Mouse (Mus musculus) yolk sac, embryonic 10.5 days (tissue): Measurements from ENCODE around the gene Chrm1.

ENCODE experiments used
- DNase-seq: peaks from one replicate; pipeline ENCODE4 v3.0.0-alpha.2; 2017; ENCODE audit warnings: low spot score

Chrm1 gene

GRCm38 (mm10) chr19:8663360-8663839 is at the start of gene Chrm1:
Gene Chrm1 (plus strand): TSS chr19:8663789.
- no peak for DNase-seq

- no peak for DNase-seq
Observed at GRCm38 (mm10) chr19:8614343-8614742, 49.2 kb upstream of the Chrm1 start.

DNA sequence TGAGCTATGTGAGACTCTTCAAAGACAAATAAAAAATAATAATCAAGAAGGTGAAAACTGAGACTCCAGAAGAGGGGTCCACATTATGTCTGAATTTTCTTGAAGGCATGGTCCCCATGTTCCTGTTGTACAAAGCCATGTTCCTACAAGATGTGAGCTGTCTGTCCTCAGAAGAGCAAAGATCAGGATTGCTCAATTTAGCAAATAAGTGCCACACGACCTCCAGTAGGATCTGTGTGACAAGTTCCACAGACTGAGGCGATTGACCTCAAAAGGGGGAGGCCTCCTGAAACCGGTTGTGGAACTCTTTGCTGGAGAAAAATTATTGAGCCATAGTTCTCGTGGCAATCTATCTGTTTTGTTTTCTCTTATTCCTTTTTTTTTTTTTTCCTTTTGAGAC is 47.3 kb upstream of the Chrm1 start:
- DNase-seq, result no peak

GRCm38 (mm10) chr19:8617904-8618303 is 45.7 kb upstream of the Chrm1 start, which contains the start of gene Slc22a6:
Gene Slc22a6 (plus strand): TSS chr19:8618039.
- DNase-seq, result no peak

- DNase-seq, result no peak
Observed at GRCm38 (mm10) chr19:8621098-8621497, 42.5 kb upstream of the Chrm1 start.

DNA sequence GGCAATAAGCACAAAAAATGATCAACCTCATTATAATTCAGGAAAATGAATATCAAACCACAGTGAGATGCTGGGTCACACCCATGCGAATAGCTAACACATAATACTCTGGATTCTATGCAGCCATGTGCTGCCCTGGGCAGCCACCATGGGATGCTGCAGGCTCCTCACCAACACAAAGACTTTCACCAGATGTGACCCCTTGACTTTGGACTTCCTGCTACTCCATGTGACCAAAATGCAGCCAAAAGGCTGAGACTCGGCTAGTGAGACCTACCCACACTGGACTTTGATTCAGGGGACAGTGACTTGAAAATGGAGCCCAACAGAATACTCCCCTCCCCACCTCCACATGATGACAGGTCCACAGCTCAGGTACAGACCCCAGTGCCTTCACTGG is 33.3 kb upstream of the Chrm1 start:
- peak; percentile 63 for DNase-seq

GRCm38 (mm10) chr19:8630826-8631225 is 32.8 kb upstream of the Chrm1 start:
- DNase-seq, result no peak

GRCm38 (mm10) chr19:8632029-8632428 is 31.6 kb upstream of the Chrm1 start:
- no peak for DNase-seq

GRCm38 (mm10) chr19:8642086-8642485 is 21.5 kb upstream of the Chrm1 start:
- no peak for DNase-seq

DNA sequence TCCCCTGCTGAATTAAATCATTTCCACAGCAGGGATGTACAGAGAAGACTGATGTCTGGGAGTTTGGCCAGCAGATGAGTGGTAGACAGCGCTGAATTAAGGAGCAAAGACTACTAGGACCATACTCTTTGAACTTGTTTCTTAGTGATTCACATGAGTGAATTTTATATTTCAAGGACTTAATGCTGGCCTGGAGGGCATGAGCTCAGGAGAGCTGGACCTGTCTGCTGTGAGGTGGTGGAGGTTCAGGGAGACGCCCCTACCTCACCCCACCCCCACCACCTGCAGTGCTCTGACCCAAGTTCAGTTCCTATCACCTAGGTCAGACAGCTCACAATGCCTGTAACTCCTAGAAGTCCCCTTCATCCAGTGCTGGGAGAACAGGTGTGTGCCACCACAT is 17.2 kb upstream of the Chrm1 start:
- no peak for DNase-seq

- no peak for DNase-seq
Observed at GRCm38 (mm10) chr19:8655833-8656232, 7.8 kb upstream of the Chrm1 start.

GRCm38 (mm10) chr19:8656341-8656740 is 7.2 kb upstream of the Chrm1 start:
- no peak for DNase-seq

GRCm38 (mm10) chr19:8661821-8662307 is 1.7 kb upstream of the Chrm1 start:
- peak; percentile 12 for DNase-seq

DNA sequence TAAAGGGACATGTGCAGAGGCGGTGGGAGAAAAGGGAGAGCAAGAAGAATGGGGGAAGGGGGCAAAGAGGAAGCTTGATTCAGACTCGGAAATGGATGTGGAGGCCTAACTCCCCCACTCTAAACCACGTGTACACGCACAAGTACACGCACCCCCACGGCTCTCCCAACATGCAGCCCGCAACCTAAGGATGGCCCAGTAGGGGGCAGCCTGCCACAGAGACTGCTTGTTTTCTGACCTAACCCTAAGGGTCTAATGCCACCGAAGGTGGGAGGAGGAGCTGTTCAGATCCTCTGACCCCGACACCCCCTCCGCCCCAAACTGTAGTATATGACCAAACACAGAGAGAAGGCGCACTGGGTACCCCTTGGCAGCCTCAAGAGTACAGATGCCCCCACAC is 1.3 kb upstream of the Chrm1 start:
- peak; percentile 22 for DNase-seq

GRCm38 (mm10) chr19:8663911-8664421 is 377 bp downstream of the Chrm1 start:
- no peak for DNase-seq

- no peak for DNase-seq
Observed at GRCm38 (mm10) chr19:8664859-8665258, 1.3 kb downstream of the Chrm1 start.

DNA sequence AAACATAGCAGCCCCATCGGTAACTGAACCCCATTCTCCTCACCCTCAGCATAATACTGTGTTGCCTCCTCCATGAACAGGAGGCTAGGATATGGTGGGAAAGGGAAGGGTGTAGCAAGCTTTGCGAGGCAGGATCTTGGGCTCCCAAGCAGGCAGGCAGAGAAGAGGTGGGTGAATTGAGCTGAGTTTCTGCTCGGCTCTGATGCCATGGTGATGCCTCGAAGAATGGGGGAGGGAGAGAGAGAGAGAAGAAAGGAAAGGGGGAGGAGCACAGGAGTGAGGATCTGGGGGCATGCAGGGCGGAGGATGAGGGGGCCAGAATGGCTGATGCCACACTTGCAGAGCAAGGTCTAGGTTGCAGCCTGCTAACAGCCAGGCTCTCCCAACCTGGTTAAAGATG is 2.2 kb downstream of the Chrm1 start:
- DNase-seq, result no peak

- DNase-seq, result no peak
Observed at GRCm38 (mm10) chr19:8672859-8673258, 9.3 kb downstream of the Chrm1 start.

DNA sequence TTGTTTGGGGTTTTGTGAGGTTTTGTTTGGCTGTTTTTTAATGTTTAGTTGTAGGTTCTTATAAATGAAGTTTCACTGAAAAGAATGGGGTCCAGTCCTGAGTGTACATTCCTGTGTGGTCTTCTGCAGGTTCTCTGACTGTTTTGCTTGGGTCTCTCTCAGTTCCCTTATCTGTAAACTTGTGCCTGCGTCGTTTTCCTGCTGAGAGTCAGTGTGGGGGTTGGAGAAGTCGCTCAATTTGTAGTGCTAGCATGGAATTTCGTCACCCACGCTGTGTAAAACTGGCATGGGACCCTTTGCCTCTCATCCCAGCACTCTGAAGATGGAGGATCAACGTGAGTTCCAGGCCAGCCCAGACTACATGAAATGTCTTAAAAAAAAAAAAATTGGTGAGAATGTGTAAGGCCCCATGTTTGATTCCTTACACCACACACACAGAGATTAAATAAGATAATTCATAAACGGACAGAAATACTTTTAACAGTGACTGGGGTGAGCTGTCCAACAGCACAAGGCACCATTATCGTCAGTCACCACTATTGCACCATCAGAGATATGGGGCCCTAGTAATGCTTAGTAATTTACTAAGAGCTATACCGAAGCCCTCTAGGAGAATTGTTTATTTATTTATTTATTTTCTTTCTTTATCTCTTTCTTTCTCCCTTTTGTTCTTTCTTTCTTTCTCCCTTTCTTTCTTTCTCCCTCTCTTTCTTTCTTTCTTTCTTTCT is 9.9 kb downstream of the Chrm1 start:
- no peak for DNase-seq

DNA sequence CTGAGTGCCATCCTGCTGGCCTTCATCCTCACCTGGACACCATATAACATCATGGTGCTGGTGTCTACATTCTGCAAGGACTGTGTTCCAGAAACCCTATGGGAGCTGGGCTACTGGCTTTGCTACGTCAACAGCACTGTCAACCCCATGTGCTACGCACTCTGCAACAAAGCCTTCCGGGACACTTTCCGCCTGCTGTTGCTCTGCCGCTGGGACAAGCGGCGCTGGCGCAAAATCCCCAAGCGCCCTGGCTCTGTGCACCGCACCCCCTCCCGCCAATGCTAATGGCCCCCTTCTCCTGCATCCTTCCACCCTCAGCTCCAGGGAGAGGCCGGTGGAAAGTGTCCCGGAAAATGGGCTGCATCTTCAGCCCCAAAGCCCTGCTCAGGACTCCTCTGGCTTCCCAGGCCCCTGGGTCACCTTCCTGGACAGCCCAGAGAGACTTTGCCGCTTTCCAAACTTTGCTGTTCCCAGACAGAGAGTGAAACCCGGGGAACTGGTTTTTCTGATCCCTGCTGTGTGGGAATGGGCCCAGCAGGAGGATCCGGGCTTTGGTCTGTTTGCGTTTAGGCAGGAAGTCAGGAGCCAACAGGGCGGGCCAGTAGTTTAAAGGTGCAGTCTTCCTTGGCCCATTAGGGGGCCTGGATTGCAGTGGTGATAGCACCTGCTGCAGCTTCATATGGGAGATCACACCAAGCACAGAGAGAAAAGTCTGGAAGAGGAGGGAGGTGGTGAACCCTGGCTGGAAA is 15.6 kb downstream of the Chrm1 start:
- DNase-seq, result peak; percentile 29

- DNase-seq, result no peak
Observed at GRCm38 (mm10) chr19:8681633-8682362, 18.2 kb downstream of the Chrm1 start.

- DNase-seq, result peak; percentile 76
Observed at GRCm38 (mm10) chr19:8682996-8683395, 19.4 kb downstream of the Chrm1 start.
